Mouse (Mus musculus) stomach, postnatal 0 days (tissue): Measurements from ENCODE around the gene Gm9913.

Source experiments
- CTCF ChIP-seq: IDR thresholded peaks from 2 replicates; pipeline ENCODE4 v1.5.1; 2016; ENCODE audit warnings: antibody characterized with exemption, low read depth, mild to moderate bottlenecking, moderate library complexity
- EP300 ChIP-seq: optimal IDR thresholded peaks from 2 replicates; pipeline ENCODE3; 2016; ENCODE audit warnings: antibody characterized with exemption

DNA sequence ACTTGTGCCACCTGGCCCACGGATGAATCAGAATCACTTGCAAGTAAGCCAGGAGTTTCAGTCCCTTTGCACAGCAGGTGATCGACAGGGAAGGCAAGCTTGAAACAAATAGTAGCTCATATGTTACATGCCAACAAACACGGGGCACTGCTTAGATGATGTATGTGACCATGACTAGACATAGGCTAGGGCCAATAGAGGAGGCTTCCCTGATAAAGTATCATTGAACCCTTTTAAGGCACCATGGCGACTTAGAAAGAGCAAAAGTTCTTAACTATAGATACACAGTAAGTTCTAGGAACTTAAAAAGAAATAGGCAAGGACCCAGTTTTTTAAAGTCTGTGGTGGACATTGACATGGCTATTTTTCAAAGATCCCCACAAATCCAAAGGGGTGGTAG is 3.0 kb downstream of the Gm9913 start, which contains the start of gene Fbn1:
- TF ChIP-seq EP300 = no peak
- TF ChIP-seq CTCF = no peak
